20 mouse cellular contexts compared by ENCODE assay signal in the genomic region with DNA sequence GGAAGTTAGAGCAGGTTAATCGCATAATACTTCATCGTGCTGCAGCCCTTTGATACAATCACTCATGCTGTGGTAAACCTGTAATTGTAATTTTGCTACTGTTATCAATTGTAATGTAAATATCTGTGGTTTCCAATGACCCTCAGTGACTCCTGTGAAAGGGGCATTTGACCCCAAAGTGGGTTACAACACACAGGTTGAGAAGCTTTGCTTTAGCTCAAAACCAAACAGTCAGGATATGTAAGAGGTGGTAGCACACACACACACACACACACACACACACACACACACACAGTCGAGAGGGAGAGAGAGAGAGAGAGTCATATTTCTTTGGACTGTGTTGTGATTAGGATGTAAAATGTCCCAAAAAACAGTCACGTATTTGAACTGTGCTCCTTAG.
"Had no signal": no experiment of that assay in that cellular context is flagged by ENCODE, and none has a peak within 500 bp of the region (broad histone marks: within the 10 kb centered on the region; RNA-seq: fewer than 3 reads in every experiment).

No protein-coding gene starts in this region.

- H3K9ac ChIP-seq: liver, embryonic 13.5 days; liver, embryonic 15.5 days; liver, postnatal 0 days; lung, embryonic 15.5 days; midbrain, embryonic 12.5 days; neural tube, embryonic 13.5 days; neural tube, embryonic 15.5 days had no signal

- DNase-seq: liver, embryonic 13.5 days; liver, postnatal 0 days; midbrain, embryonic 14.5 days; retina, postnatal 1 day; right cerebral cortex, adult 18-20 months; right cerebral cortex, postnatal 25 days; right cerebral cortex, postnatal 4 days; spleen, adult 18-20 months; thymus, adult 18-20 months; thymus, postnatal 25 days; thymus, postnatal 4 days had no signal

- H3K27ac ChIP-seq: liver, embryonic 13.5 days; liver, embryonic 15.5 days; lung, embryonic 15.5 days; midbrain, embryonic 10.5 days; midbrain, embryonic 12.5 days; neural tube, embryonic 13.5 days; neural tube, embryonic 15.5 days had no signal

- H3K27me3 ChIP-seq: liver, embryonic 13.5 days; liver, embryonic 15.5 days; lung, embryonic 15.5 days; midbrain, embryonic 12.5 days; neural tube, embryonic 13.5 days; neural tube, embryonic 15.5 days had no signal

- H3K9me3 ChIP-seq: liver, embryonic 13.5 days; liver, embryonic 15.5 days; lung, embryonic 15.5 days; neural tube, embryonic 15.5 days had no signal

- H3K36me3 ChIP-seq: liver, embryonic 13.5 days; liver, embryonic 15.5 days; lung, embryonic 15.5 days; midbrain, embryonic 10.5 days; midbrain, embryonic 12.5 days; neural tube, embryonic 13.5 days; neural tube, embryonic 15.5 days had no signal

- H3K4me3 ChIP-seq: liver, embryonic 13.5 days; liver, embryonic 15.5 days; lung, embryonic 15.5 days; midbrain, embryonic 10.5 days; midbrain, embryonic 12.5 days; myocyte; neural tube, embryonic 13.5 days; neural tube, embryonic 15.5 days had no signal

- H3K4me2 ChIP-seq: liver, embryonic 11.5 days; liver, embryonic 13.5 days; liver, embryonic 15.5 days; lung, embryonic 15.5 days; midbrain, embryonic 12.5 days; neural tube, embryonic 13.5 days; neural tube, embryonic 15.5 days had no signal

- ATAC-seq: liver, postnatal 0 days; midbrain, embryonic 16.5 days had no signal

- H3K4me1 ChIP-seq: liver, embryonic 13.5 days; liver, embryonic 15.5 days; lung, embryonic 15.5 days; midbrain, embryonic 10.5 days; midbrain, embryonic 12.5 days; neural tube, embryonic 13.5 days; neural tube, embryonic 15.5 days had no signal
